Mouse (Mus musculus): Measurements from ENCODE around the gene Cmip. TPM values are rescaled to one million over a fixed set of nuclear protein-coding genes. Genes with fewer than 3 reads are reported as not detected.
A peak's percentile ranks its signal among the peaks of the same experiment; 100 is the strongest.

Cmip gene
- polyA plus RNA-seq, 1 experiment from 2014 or later = 6.7 TPM

- H3K27me3 ChIP-seq = no peaks in the 10 kb centered on the region
- peak; percentile 65 for ATAC-seq (ENCODE audit: low read depth)
- H3K9ac ChIP-seq = peak overlapping the region; percentile 33; the same call in 1 of the 2 replicates
- no peak for DNase-seq
- H3K4me1 ChIP-seq (replicated peaks) = peaks cover 86% of the 10 kb centered on the region
- no peaks in the 10 kb centered on the region for H3K9me3 ChIP-seq (replicated peaks)
- H3K27ac ChIP-seq = peak overlapping the region; percentile 66
- H3K36me3 ChIP-seq = peaks cover 23% of the 10 kb centered on the region
- 15% methylated on average over 10 of the region's 10 CpGs for WGBS (ENCODE audit: insufficient replicate concordance)
- H3K4me2 ChIP-seq = peak overlapping the region; percentile 32
- H3K4me3 ChIP-seq (replicated peaks) = 0 out of 2 replicates have a peak overlapping the region, but pooled peaks have one; percentile 5
Observed at GRCm38 (mm10) chr8:117278234-117278633, 21.4 kb downstream of the Cmip start.

DNA sequence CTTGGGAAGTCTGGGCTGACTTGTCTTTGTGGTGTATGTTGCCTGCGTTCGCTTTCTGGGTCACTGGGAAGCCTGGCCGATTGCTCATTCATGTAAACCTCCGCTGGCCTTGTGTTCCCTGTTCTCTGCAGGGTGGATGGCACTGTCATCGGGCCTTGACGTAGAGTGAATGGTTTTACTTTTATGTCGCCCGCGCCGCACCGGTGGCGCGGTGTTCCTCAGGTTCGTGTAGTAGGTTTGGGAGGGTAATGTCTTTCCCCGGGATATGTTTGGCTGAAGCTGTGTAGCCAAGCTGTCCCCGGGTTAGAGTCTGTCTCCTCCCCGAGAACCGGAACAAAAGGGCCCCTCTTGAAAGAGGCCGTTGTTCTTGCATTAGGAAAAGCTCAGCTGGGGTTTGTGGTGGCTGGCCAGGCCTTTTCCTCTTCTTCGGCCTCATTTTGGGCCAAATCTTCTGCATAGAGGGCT is 21.8 kb downstream of the Cmip start:
- 59% methylated on average over 20 of the region's 20 CpGs for WGBS (ENCODE audit: insufficient replicate concordance)
- ATAC-seq (ENCODE audit: low read depth) (no peak), DNase-seq (no peak)
- H3K4me1 ChIP-seq (replicated peaks) = peaks cover 88% of the 10 kb centered on the region
- no peaks in the 10 kb centered on the region for H3K27me3 ChIP-seq
- peak overlapping the region; percentile 66 for H3K27ac ChIP-seq
- H3K4me2 ChIP-seq = peak overlapping the region; percentile 32
- no peak overlapping the region for H3K4me3 ChIP-seq (replicated peaks)
- no peaks in the 10 kb centered on the region for H3K9me3 ChIP-seq (replicated peaks)
- peaks cover 18% of the 10 kb centered on the region for H3K36me3 ChIP-seq
- peak overlapping the region; percentile 33; the same call in 1 of the 2 replicates for H3K9ac ChIP-seq

GRCm38 (mm10) chr8:117280488-117280887 is 23.6 kb downstream of the Cmip start:
- DNase-seq (no peak), ATAC-seq (ENCODE audit: low read depth) (peak; percentile 8; the same call in 1 of the 2 replicates)
- H3K4me2 ChIP-seq = 0 out of 2 replicates have a peak overlapping the region, but pooled peaks have one; percentile 19
- peaks cover 15% of the 10 kb centered on the region for H3K36me3 ChIP-seq
- H3K9me3 ChIP-seq (replicated peaks) = no peaks in the 10 kb centered on the region
- H3K27ac ChIP-seq = peak overlapping the region; percentile 64
- H3K4me3 ChIP-seq (replicated peaks) = no peak overlapping the region
- WGBS (ENCODE audit: insufficient replicate concordance) = 62% methylated on average over 7 of the region's 7 CpGs
- H3K9ac ChIP-seq = no peak overlapping the region
- peaks cover 86% of the 10 kb centered on the region for H3K4me1 ChIP-seq (replicated peaks)
- no peaks in the 10 kb centered on the region for H3K27me3 ChIP-seq

DNA sequence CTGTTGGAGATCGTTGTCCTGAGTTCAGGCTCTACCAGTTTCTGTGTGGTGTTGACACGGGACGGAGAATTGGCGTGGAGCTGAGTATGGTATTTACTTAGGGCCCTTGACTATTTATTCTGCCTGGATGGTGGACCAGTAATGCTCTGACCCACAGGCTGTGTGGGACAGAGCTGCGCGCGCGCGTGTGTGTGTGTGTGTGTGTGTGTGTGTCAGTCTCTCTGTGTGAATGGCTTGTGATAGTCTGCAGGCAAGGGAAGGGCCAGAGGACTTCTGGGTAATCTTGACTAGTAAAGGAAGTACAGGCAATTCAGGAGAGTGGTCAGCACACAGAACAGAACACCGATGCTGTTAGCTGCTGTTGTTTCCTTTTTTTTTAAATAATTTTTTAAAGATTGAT is 24.8 kb downstream of the Cmip start:
- Histone ChIP-seq H3K9ac (no peak overlapping the region), H3K9me3 (replicated peaks) (no peaks in the 10 kb centered on the region), H3K27me3 (no peaks in the 10 kb centered on the region), H3K4me1 (replicated peaks) (peaks cover 77% of the 10 kb centered on the region), H3K4me3 (replicated peaks) (no peak overlapping the region), H3K27ac (peak overlapping the region; percentile 62), H3K4me2 (peak overlapping the region; percentile 42; the same call in 1 of the 2 replicates), H3K36me3 (peaks cover 15% of the 10 kb centered on the region)
- ATAC-seq (ENCODE audit: low read depth) (no peak), DNase-seq (no peak)
- 63% methylated on average over 10 of the region's 10 CpGs for WGBS (ENCODE audit: insufficient replicate concordance)

DNA sequence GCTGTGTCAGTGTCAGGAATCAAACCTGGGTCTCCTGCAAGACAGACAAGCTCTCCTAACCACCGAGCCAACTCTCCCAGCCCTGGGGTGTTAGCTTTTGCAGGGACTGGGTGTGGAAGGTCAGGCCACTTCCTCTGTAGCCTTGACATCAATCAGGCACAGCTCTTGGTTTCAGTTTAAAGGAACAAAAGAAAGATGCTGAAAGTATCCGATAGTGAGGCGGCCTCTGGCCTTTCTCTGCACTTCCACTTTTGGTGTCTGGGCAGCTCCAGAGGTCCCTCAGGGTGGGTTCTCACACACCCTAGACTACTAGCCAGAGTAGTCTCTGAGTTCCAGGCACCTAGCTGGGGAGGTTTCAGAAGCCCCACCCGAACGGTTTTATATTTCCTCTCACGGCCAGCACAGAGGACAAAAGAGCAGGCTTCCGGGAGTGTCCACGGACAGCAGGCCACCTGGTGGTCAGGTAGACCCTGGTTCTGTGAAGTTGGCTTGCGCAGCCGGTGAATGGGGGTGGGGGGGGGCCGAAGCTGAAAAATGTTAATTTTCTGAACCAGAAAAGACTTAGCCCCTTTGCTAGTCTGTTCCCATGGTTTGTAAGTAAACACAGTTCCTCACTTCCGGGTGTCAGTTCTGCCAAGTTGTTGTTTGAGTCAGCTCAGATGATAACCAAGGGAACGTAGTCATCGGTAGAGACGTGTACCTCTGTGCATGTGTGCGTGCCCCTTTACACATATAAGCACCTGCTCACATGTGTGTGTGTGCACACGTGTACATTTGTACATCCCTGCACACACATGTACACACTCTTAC is 25.5 kb downstream of the Cmip start:
- peak overlapping the region; percentile 42 for H3K4me2 ChIP-seq
- no peaks in the 10 kb centered on the region for H3K27me3 ChIP-seq
- H3K9me3 ChIP-seq (replicated peaks) = no peaks in the 10 kb centered on the region
- no peak overlapping the region for H3K4me3 ChIP-seq (replicated peaks)
- H3K27ac ChIP-seq = peak overlapping the region; percentile 62
- H3K9ac ChIP-seq = peak overlapping the region; percentile 33; the same call in 1 of the 2 replicates
- no peak for DNase-seq
- WGBS (ENCODE audit: insufficient replicate concordance) = 41% methylated on average over 17 of the region's 17 CpGs
- H3K4me1 ChIP-seq (replicated peaks) = peaks cover 77% of the 10 kb centered on the region
- no peak for ATAC-seq (ENCODE audit: low read depth)
- peaks cover 11% of the 10 kb centered on the region for H3K36me3 ChIP-seq

- Histone ChIP-seq H3K36me3 (peaks cover 11% of the 10 kb centered on the region), H3K9me3 (replicated peaks) (no peaks in the 10 kb centered on the region), H3K27ac (no peak overlapping the region), H3K9ac (no peak overlapping the region), H3K4me3 (replicated peaks) (no peak overlapping the region), H3K4me2 (no peak overlapping the region), H3K27me3 (no peaks in the 10 kb centered on the region), H3K4me1 (replicated peaks) (peaks cover 69% of the 10 kb centered on the region)
- DNase-seq (no peak), ATAC-seq (ENCODE audit: low read depth) (no peak)
- WGBS (ENCODE audit: insufficient replicate concordance) = 70% methylated on average over 9 of the region's 9 CpGs
Observed at GRCm38 (mm10) chr8:117284768-117285484, 28.1 kb downstream of the Cmip start.

DNA sequence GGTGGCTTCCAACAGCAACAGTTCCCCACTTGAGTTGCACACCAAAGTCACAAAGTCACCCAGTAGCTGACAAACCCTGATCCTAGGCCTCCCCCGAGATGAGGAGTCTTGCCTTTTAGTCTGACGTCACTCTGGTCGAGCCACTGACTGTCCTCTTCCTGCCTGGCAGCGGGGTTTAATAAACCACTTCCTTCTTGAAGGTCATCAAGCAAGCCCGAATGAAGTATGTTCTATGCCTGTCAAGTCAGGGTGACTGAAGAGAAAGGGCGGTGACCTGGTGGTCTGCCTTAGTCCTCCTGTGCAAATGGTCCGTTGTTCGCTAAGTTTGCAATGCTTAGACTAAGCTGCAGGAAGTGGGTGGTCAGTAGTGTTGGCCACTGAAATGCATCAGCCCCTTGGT is 31.1 kb downstream of the Cmip start:
- no peak overlapping the region for H3K27ac ChIP-seq
- ATAC-seq (ENCODE audit: low read depth) (no peak), DNase-seq (no peak)
- H3K9me3 ChIP-seq (replicated peaks) = no peaks in the 10 kb centered on the region
- H3K4me1 ChIP-seq (replicated peaks) = peaks cover 65% of the 10 kb centered on the region
- H3K36me3 ChIP-seq = peaks cover 11% of the 10 kb centered on the region
- H3K9ac ChIP-seq = no peak overlapping the region
- no peak overlapping the region for H3K4me3 ChIP-seq (replicated peaks)
- WGBS (ENCODE audit: insufficient replicate concordance) = 31% methylated on average over 8 of the region's 8 CpGs
- H3K27me3 ChIP-seq = no peaks in the 10 kb centered on the region
- no peak overlapping the region for H3K4me2 ChIP-seq

DNA sequence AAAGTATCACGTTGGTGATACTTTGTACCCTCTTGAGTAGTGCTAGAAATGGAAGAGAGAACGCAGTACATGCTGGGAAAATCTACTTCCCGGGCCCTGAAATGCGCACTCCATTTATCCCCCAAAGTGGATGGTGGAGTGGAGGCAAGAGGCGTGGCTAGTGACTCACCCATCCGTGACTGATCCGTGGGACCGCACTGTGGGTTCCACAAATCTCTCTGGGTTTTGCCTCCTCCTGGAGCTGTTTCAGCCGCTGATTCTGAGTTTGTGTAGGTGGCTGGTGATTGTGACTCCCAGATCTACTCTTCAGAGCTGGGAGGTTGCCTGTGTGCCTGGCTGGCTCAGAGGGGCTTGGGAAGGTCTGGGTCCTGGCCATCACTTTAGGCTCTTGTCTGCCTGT is 32.2 kb downstream of the Cmip start:
- H3K27me3 ChIP-seq = no peaks in the 10 kb centered on the region
- H3K4me3 ChIP-seq (replicated peaks) = no peak overlapping the region
- no peaks in the 10 kb centered on the region for H3K9me3 ChIP-seq (replicated peaks)
- no peak overlapping the region for H3K4me2 ChIP-seq
- H3K4me1 ChIP-seq (replicated peaks) = peaks cover 65% of the 10 kb centered on the region
- H3K27ac ChIP-seq = no peak overlapping the region
- H3K36me3 ChIP-seq = peaks cover 11% of the 10 kb centered on the region
- H3K9ac ChIP-seq = no peak overlapping the region
- 82% methylated on average over 9 of the region's 9 CpGs for WGBS (ENCODE audit: insufficient replicate concordance)
- no peak for ATAC-seq (ENCODE audit: low read depth)
- DNase-seq = no peak

DNA sequence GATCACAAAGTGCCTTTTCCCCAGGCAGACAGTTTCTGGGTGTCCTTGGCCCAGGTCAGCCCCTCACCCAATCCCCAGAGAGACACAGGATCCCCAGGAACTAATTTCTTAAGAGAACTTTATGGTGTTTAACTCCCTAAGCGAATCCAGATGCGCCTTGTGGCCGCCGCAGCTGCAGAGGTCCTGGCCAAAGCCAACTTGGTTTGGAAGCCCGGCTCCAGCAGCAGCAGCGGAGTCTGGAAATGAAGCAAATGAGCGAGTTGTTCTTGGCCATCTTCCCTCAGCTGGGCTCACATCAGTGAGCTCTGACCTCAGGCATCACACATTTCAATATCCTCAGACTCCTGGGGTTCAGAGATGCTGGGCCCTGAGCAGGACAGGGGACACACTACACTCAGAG is 33.6 kb downstream of the Cmip start:
- H3K4me2 ChIP-seq = no peak overlapping the region
- no peaks in the 10 kb centered on the region for H3K27me3 ChIP-seq
- H3K36me3 ChIP-seq = peaks cover 9% of the 10 kb centered on the region
- H3K9me3 ChIP-seq (replicated peaks) = no peaks in the 10 kb centered on the region
- H3K4me3 ChIP-seq (replicated peaks) = no peak overlapping the region
- no peak overlapping the region for H3K9ac ChIP-seq
- H3K27ac ChIP-seq = no peak overlapping the region
- 84% methylated on average over 7 of the region's 7 CpGs for WGBS (ENCODE audit: insufficient replicate concordance)
- peaks cover 75% of the 10 kb centered on the region for H3K4me1 ChIP-seq (replicated peaks)
- DNase-seq (no peak), ATAC-seq (ENCODE audit: low read depth) (no peak)

- Histone ChIP-seq H3K27ac (no peak overlapping the region), H3K9ac (no peak overlapping the region), H3K27me3 (no peaks in the 10 kb centered on the region), H3K4me1 (replicated peaks) (peaks cover 86% of the 10 kb centered on the region), H3K4me2 (no peak overlapping the region), H3K9me3 (replicated peaks) (no peaks in the 10 kb centered on the region), H3K36me3 (0 out of 2 replicates have a peak, but pooled peaks cover 3% of the 10 kb centered on the region), H3K4me3 (replicated peaks) (no peak overlapping the region)
- ATAC-seq (ENCODE audit: low read depth) (no peak), DNase-seq (no peak)
- 62% methylated on average over 8 of the region's 8 CpGs for WGBS (ENCODE audit: insufficient replicate concordance)
Observed at GRCm38 (mm10) chr8:117292262-117292661, 35.4 kb downstream of the Cmip start.

GRCm38 (mm10) chr8:117294812-117295211 is 37.9 kb downstream of the Cmip start:
- Histone ChIP-seq H3K4me1 (replicated peaks) (peaks cover 93% of the 10 kb centered on the region), H3K9me3 (replicated peaks) (no peaks in the 10 kb centered on the region), H3K36me3 (0 out of 2 replicates have a peak, but pooled peaks cover 3% of the 10 kb centered on the region), H3K27me3 (no peaks in the 10 kb centered on the region), H3K4me2 (peak overlapping the region; percentile 23; the same call in 1 of the 2 replicates), H3K4me3 (replicated peaks) (no peak overlapping the region), H3K27ac (peak overlapping the region; percentile 43; the same call in 1 of the 2 replicates), H3K9ac (no peak overlapping the region)
- no peak for DNase-seq
- no peak for ATAC-seq (ENCODE audit: low read depth)
- 71% methylated on average over 10 of the region's 10 CpGs for WGBS (ENCODE audit: insufficient replicate concordance)
